Mouse (Mus musculus): ENCODE measurements around the gene Lhfpl2.

GRCm38 (mm10) chr13:94075181-94075580 lies 17.6 kb downstream of the Lhfpl2 start:
- TF ChIP-seq CTCF (IDR thresholded peaks at IDR 0.05; ENCODE audit: control insufficient read depth, insufficient read depth, low read length) = no peak
- no peak for TF ChIP-seq POLR2A (IDR thresholded peaks at IDR 0.05; ENCODE audit: borderline replicate concordance, control insufficient read depth, low read depth, low read length)
